Mouse (Mus musculus) WW6 (cell line): ENCODE data around the gene Cdc45.

ENCODE experiments used
- DNase-seq: peaks from one replicate; pipeline ENCODE4 v3.0.0-alpha.2; 2013; ENCODE audit warnings: low read depth, low spot score

The Cdc45 gene

DNA sequence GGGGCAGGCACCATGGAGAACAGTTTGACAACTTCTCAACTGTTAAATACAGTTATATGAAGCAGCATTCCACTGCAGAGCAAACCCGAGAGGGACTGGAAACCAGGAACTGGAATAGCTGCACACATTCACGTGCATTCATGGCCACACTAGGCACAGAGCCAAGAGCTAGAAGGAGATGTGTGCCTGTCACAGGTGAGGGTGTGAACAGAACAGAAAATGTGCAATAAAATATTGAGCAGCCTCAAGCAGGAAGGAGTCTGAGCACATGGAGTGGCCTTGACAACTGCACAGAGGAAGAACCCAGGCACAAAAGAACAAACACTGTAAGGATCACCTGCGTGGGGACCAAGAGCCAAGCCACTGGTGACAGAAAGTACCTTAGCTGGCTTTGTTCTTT, 81.1 kb downstream of the Cdc45 start:
- DNase-seq: no peak
